Mouse (Mus musculus) liver, embryonic 14.5 days (tissue): ENCODE data around the gene Misp. TPM values are rescaled to one million over a fixed set of nuclear protein-coding genes. Genes with fewer than 3 reads are reported as not detected.

ENCODE experiments used
- ATAC-seq: fragments of 200-750 bp; cut with Nextera tagmentation; 2 replicates; pipeline ENCODE4 v1.8.0; 2017; ENCODE audit warnings: moderate number of reproducible peaks, mild to moderate bottlenecking, moderate library complexity; ENCODE audit not compliant: insufficient read depth
- DNase-seq, 3 experiments: peaks; one replicate each; pipeline ENCODE4 v3.0.0-alpha.2; 2012 to 2013; ENCODE audit warnings: low read depth in 3 of 3, low spot score in 3 of 3
- H3K27ac ChIP-seq: fragments of 300-500 bp; sonication (generic); 2 replicates; pipeline ENCODE4 v1.5.1; 2014; ENCODE audit warnings: moderate library complexity, mild to moderate bottlenecking, control low read depth, inconsistent platforms
- H3K27me3 ChIP-seq: fragments of 300-500 bp; sonication (generic); 2 replicates; pipeline ENCODE4 v1.6.1; 2014; ENCODE audit warnings: mild to moderate bottlenecking, low read length, moderate library complexity; ENCODE audit not compliant: control insufficient read depth, insufficient read depth
- H3K36me3 ChIP-seq: fragments of 300-500 bp; sonication (generic); replicated peaks from 2 replicates; pipeline ENCODE4 v1.6.1; 2014; ENCODE audit warnings: low read depth; ENCODE audit not compliant: control insufficient read depth, insufficient read depth
- H3K4me1 ChIP-seq, 2 experiments: fragments of 200-500 bp in 1 of 2; fragments of 300-500 bp in 1 of 2; sonication (generic) in 1 of 2; replicated peaks; 2 replicates each; pipeline ENCODE4 v1.6.1; 2012 to 2014; ENCODE audit warnings: antibody characterized with exemption in 1 of 2, inconsistent platforms in 1 of 2, low read length in 1 of 2; ENCODE audit not compliant: control insufficient read depth in 2 of 2, insufficient read depth in 2 of 2
- H3K4me2 ChIP-seq: fragments of 300-500 bp; sonication (generic); 2 replicates; pipeline ENCODE4 v1.6.1; 2014; ENCODE audit warnings: low read depth, mild to moderate bottlenecking, control low read depth, moderate library complexity
- H3K4me3 ChIP-seq, 2 experiments: fragments of 200-500 bp in 1 of 2; fragments of 300-500 bp in 1 of 2; sonication (generic) in 1 of 2; 2 replicates each; pipeline ENCODE4 v1.5.1; 2012 to 2014; ENCODE audit warnings: low read depth in 2 of 2, low read length in 2 of 2, mild to moderate bottlenecking in 2 of 2, control low read depth in 1 of 2, inconsistent platforms in 1 of 2, moderate library complexity in 1 of 2; ENCODE audit not compliant: insufficient read depth in 1 of 2
- H3K9ac ChIP-seq: fragments of 300-500 bp; sonication (generic); replicated peaks from 2 replicates; pipeline ENCODE4 v1.6.1; 2014; ENCODE audit warnings: mild to moderate bottlenecking, control low read depth, moderate library complexity
- H3K9me3 ChIP-seq: fragments of 300-500 bp; sonication (generic); 2 replicates; pipeline ENCODE4 v1.6.1; 2016; ENCODE audit warnings: low read length, mixed read lengths; ENCODE audit not compliant: control insufficient read depth
- CTCF ChIP-seq: IDR thresholded peaks from 2 replicates; pipeline ENCODE4 v1.5.1; 2016; ENCODE audit warnings: antibody characterized with exemption, low read depth, control low read depth
- EP300 ChIP-seq: IDR thresholded peaks from 2 replicates; pipeline ENCODE4 v1.6.1; 2016; ENCODE audit warnings: antibody characterized with exemption, low read depth
- WGBS: fragments of 180-500 bp; shearing (Covaris S2); extraction: QIAGEN DNeasy Blood & Tissue Kit; methylation state at CpG from one replicate; pipeline ENCODE4 v1.1.7; 2014; ENCODE audit not compliant: insufficient replicate concordance; 5-methylcytosine and 5-hydroxymethylcytosine counted together
- polyA plus RNA-seq, 2 experiments: library from polyadenylated mRNA; depleted of rRNA in 1 of 2; stranded (reverse) in 1 of 2; unstranded in 1 of 2; fragments of >200 nt; fragmentation: Nextera tagmentation in 1 of 2; extraction: Ambion mirVana in 1 of 2; gene quantifications; 2 replicates each; pipeline versions ENCODE4 v1.2.1 to v1.2.3; 2012 to 2014

The Misp gene
- polyA plus RNA-seq, 2 experiments: 0.13 to 0.41 TPM

DNA sequence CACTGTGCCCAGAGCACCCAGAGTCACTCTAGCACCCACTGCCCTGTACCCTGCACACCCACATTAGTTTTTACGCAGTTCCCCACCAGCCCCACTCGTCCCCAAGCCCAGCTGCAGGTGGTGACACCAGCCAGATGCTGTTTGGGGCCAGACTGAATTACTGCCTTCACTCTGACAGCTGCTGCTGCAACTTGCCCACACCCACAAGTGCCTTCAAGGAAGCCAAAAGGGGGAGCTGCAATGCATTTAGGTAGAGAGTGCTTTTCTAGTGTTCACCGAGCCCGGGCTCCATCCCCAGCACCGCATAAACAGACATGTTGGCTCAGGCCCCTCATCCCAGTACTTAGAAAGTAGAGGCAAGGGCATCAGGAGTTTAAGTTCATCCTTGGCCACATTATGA lies 38.8 kb upstream of the Misp start:
- ATAC-seq (no peak), DNase-seq (no peak)
- Histone ChIP-seq H3K4me2 (no peak overlapping the region), H3K9me3 (no peaks in the 10 kb centered on the region), H3K4me3 (no peak overlapping the region), H3K27ac (no peak overlapping the region), H3K27me3 (peaks cover 34% of the 10 kb centered on the region), H3K4me1 (peaks cover 7 to 11% of the 10 kb centered on the region in 2 experiments), H3K9ac (no peak overlapping the region), H3K36me3 (no peaks in the 10 kb centered on the region)
- WGBS: 57% methylated on average over 5 of the region's 5 CpGs
- TF ChIP-seq EP300: no peak
- TF ChIP-seq CTCF: 0 out of 2 replicates have a peak, but pooled peaks have one; percentile 14

DNA sequence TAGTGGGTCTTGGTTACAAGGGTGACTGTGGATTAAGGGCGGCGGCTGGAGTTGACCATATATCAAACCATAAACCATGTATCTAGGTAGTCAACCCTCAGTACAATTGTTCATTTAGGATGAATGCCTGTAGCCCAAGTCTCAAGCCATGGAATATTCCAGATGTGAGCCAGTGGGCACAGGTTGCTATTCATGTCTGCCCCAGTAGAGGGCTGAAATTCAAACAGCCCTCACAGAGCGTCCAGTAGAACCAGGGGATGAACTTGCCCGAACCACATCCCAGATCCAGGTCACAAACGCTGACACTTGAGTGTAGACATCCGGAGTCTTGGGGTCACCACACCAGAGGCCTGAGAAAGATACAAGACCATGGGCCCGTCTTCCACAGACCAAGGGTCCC lies 37.7 kb upstream of the Misp start:
- no peak overlapping the region for H3K27ac ChIP-seq
- peaks cover 23% of the 10 kb centered on the region for H3K27me3 ChIP-seq
- DNase-seq: no peak
- H3K4me1 ChIP-seq: peaks cover 7 to 11% of the 10 kb centered on the region in 2 experiments
- TF ChIP-seq CTCF: peak; percentile 40
- TF ChIP-seq EP300: no peak
- H3K4me3 ChIP-seq: no peak overlapping the region
- no peak overlapping the region for H3K4me2 ChIP-seq
- WGBS: 57% methylated on average over 7 of the region's 7 CpGs
- no peaks in the 10 kb centered on the region for H3K36me3 ChIP-seq
- H3K9me3 ChIP-seq: no peaks in the 10 kb centered on the region
- no peak for ATAC-seq
- H3K9ac ChIP-seq: no peak overlapping the region

DNA sequence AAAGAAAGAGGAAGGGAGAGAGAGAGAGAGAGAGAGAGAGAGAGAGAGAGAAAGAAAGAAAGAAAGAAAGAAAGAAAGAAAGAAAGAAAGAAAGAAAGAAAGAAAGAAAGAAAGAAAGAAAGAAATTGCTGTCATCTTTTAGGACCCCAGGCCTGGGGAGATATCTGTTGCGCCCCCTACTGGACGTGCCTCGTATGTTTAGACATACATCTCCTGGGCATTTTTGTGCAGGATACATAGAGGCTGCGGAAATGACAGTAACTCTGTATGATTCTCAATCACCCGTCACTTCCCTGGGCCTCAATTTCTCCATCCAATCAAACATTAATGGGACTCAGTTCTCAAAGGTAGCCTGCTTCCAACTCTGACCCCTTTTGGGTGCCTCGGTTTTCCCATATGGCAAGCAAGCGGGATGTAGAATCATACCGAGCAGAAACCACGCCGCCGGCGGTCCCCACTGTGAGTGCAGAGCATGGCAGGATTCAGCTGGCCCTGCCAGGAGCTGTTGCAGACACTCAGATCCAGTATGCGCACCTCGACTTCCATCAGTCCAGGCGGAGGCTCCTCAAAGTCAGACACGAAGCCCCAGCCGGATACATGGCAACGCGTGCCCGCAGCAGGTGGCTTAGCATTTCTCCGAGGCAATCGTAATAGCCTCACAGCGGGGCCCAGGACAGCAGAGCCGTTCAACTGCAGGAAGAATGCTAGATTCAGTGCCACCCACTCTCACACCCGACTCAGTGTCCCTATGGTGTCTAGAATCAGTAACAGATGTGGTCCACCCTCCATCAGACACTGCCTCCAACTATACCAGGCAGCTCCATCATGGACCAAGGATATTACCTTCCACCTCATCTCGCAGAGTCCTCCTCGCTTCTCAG lies 36.6 kb upstream of the Misp start:
- TF ChIP-seq EP300 (no peak), CTCF (peak; percentile 67)
- Histone ChIP-seq H3K36me3 (no peaks in the 10 kb centered on the region), H3K4me2 (no peak overlapping the region), H3K4me3 (no peak overlapping the region), H3K9me3 (no peaks in the 10 kb centered on the region), H3K27ac (no peak overlapping the region), H3K27me3 (peaks cover 12% of the 10 kb centered on the region), H3K9ac (no peak overlapping the region), H3K4me1 (peaks cover 7 to 11% of the 10 kb centered on the region in 2 experiments)
- 44% methylated on average over 27 of the region's 27 CpGs for WGBS
- no peak for ATAC-seq
- DNase-seq: peak in 1 of 3 experiments; percentile 44

DNA sequence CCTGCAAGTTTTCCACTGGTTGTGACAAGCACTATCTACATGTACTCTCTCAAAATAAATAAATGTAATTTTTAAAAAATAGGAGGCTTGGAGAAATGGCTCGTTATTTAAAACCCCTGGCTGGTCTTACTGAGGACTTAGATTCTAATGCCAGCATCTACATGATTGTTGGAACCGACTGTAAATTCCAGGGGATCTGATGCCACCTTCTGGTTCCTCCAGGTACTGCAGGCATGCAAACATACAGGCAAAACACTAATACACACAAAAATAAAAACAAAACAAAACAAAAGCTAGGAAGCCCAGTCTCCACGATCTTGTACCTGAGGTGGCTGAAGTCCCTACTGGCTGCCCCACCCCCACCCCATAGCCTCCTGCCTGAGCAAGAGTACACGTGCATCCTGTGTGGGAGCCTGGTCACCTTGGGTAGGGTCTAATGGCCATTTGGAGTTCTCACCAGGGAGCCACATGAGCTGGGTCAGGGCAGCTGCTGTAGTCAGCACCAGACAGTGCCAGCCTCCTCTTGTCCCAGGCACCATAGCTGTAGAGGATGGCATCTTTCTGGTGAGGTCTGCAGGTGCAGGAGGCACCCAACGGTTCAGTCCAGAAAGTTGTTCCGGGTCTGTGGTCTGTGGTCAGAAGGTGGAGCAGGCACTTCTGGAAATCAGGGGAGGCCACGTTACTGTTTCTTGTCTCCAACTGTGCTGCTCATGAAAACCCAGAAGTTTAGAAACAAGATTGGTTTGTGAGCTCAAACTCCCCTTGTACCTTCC lies 32.2 kb upstream of the Misp start:
- H3K27me3 ChIP-seq: peaks cover under 1% of the 10 kb centered on the region; the same call in 1 of the 2 replicates
- no peaks in the 10 kb centered on the region; a peak in 1 of 4 replicates for H3K4me1 ChIP-seq
- no peak overlapping the region for H3K9ac ChIP-seq
- no peaks in the 10 kb centered on the region for H3K9me3 ChIP-seq
- no peaks in the 10 kb centered on the region for H3K36me3 ChIP-seq
- H3K4me3 ChIP-seq: no peak overlapping the region
- DNase-seq (peak in 1 of 3 experiments; percentile 51), ATAC-seq (no peak)
- WGBS: 12% methylated on average over 7 of the region's 7 CpGs
- TF ChIP-seq CTCF (peak; percentile 85), EP300 (no peak)
- no peak overlapping the region for H3K27ac ChIP-seq
- H3K4me2 ChIP-seq: no peak overlapping the region

DNA sequence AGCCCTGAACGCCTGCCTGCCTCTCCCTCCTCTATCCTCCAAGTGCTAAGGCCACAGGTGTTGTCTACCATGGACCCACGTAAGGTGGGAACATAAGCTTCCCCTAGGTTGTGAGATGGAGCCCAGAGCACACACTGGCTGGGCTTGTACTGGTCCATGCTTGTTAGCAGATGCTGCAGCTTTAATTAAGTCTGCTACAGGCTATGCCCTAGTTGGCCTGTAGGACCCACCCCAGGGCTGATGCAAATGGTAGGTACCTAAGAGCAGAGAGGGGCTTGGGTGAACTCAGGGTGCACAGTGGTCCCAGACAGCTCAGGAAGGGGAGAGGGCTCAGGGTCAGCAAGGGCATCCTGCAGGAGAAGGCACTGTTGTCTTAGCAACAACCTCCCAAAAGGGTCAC lies 31.2 kb upstream of the Misp start:
- H3K4me3 ChIP-seq: no peak overlapping the region
- ATAC-seq (no peak), DNase-seq (no peak)
- H3K27ac ChIP-seq: no peak overlapping the region
- no peaks in the 10 kb centered on the region for H3K36me3 ChIP-seq
- H3K9me3 ChIP-seq: no peaks in the 10 kb centered on the region
- no peak overlapping the region for H3K4me2 ChIP-seq
- H3K9ac ChIP-seq: no peak overlapping the region
- H3K4me1 ChIP-seq: no peaks in the 10 kb centered on the region; a peak in 1 of 4 replicates
- peaks cover 3% of the 10 kb centered on the region; the same call in 1 of the 2 replicates for H3K27me3 ChIP-seq
- TF ChIP-seq CTCF: 0 out of 2 replicates have a peak, but pooled peaks have one; percentile 15
- no peak for TF ChIP-seq EP300
- whole genome bisulfite sequencing: 40% methylated on average over 2 of the region's 2 CpGs
